Mouse (Mus musculus) limb, embryonic 10.5 days (tissue): ENCODE measurements around the gene Ucn3. TPM values are rescaled to one million over a fixed set of nuclear protein-coding genes. Genes with fewer than 3 reads are reported as not detected.

ENCODE experiments used
- DNase-seq: peaks from one replicate; pipeline ENCODE4 v3.0.0-alpha.2; 2017; ENCODE audit warnings: low spot score
- H3K27ac ChIP-seq: fragments of 300-500 bp; sonication (generic); 2 replicates; pipeline ENCODE4 v1.5.1; 2016; ENCODE audit warnings: mild to moderate bottlenecking
- H3K27me3 ChIP-seq: fragments of 300-500 bp; sonication (generic); 2 replicates; pipeline ENCODE4 v1.6.1; 2016; ENCODE audit warnings: low read depth, mild to moderate bottlenecking; ENCODE audit not compliant: poor library complexity, severe bottlenecking
- H3K36me3 ChIP-seq: fragments of 300-500 bp; sonication (generic); 2 replicates; pipeline ENCODE4 v1.6.1; 2016; ENCODE audit warnings: mild to moderate bottlenecking, moderate library complexity
- H3K4me1 ChIP-seq: fragments of 300-500 bp; sonication (generic); 2 replicates; pipeline ENCODE4 v1.6.1; 2016
- H3K4me3 ChIP-seq: fragments of 300-500 bp; sonication (generic); 2 replicates; pipeline ENCODE4 v1.5.1; 2016; ENCODE audit warnings: mild to moderate bottlenecking, moderate library complexity
- H3K9me3 ChIP-seq: fragments of 300-500 bp; sonication (generic); replicated peaks from 2 replicates; pipeline ENCODE4 v1.6.1; 2016; ENCODE audit warnings: mild to moderate bottlenecking
- whole genome bisulfite sequencing: fragments of 180-500 bp; shearing (Covaris S2); methylation state at CpG from one replicate; pipeline ENCODE4 v1.1.7; 2016; 5-methylcytosine and 5-hydroxymethylcytosine counted together
- polyA plus RNA-seq: library from polyadenylated mRNA; unstranded; fragments of >200 nt; fragmentation: Nextera tagmentation; extraction: Ambion mirVana; gene quantifications from 2 replicates; pipeline ENCODE4 v1.2.1, GENCODE M21; 2016

Ucn3 gene
- 0.09 TPM in 1 of 2 replicates, not detected in the other for polyA plus RNA-seq

DNA sequence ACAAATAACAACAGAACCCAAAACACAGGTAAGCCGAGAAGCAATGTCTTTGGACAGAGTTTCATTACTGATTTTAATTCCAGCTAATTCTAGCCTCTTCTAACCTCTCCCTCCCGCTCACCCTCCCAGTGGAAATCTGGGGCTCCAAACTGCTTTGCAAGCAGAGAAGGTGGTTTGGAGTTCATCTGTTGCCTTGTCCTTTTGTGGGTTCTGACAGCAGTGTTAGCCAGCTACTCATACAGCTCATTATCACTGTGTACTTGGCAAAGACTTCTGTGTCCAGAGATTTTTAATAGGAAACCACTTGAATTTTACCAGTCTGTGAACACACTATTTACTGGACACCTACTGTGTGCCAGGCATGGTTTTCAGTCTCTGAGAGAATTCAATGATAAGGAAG is at the start of gene Ucn3:
Ucn3 (minus strand) TSS at position 101 of the 400 bp plus-strand sequence.
- WGBS: 75% methylated on average over 2 of the region's 2 CpGs
- DNase-seq: no peak
- peaks cover 20% of the 10 kb centered on the region for H3K4me1 ChIP-seq
- H3K36me3 ChIP-seq: no peaks in the 10 kb centered on the region
- H3K27ac ChIP-seq: no peak within 1 kb of the TSS
- H3K9me3 ChIP-seq: no peaks in the 10 kb centered on the region
- H3K27me3 ChIP-seq: no peaks in the 10 kb centered on the region
- H3K4me3 ChIP-seq: no peak within 1 kb of the TSS

DNA sequence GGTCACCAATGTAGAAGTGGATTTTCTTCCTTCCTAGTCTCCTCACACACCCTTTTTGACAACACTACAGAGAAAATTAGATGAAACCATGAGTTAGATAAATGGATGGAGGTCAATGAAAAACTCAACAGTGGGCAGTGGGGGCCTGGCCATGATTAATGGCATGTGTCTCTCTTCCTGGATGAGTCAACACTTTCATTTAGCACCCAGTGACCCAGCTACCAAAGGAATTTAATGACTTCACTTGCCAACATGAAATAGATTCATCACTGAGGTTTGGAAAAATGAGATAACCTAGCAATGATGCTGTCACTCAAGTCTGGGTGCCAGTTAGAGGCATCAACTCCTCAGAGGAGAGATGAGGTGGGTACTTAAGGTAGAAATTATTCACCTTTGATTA is 46.9 kb upstream of the Ucn3 start:
- Histone ChIP-seq H3K4me3 (no peak overlapping the region), H3K27ac (no peak overlapping the region), H3K4me1 (no peaks in the 10 kb centered on the region), H3K9me3 (no peaks in the 10 kb centered on the region), H3K27me3 (no peaks in the 10 kb centered on the region), H3K36me3 (no peaks in the 10 kb centered on the region)
- no peak for DNase-seq

DNA sequence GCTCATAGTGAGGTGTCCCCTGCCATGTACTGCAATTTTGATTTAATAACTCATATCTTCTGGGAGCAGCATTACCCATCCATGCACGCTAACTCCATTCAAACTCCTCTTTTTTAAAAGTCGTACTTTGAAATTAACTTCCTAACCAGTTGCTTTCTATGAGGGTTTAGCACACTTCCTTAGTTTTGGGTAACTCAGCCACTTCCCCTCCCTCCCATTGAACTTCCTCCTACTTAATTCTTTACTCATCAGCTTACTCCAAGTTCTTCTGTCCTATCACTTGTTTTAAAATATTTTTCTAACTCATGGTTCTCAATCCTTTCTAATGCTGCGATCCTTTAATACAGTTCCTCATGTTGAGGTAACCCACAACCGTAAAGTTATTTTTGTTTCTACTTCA is 23.7 kb upstream of the Ucn3 start:
- no peak overlapping the region for H3K27ac ChIP-seq
- DNase-seq: no peak
- H3K36me3 ChIP-seq: no peaks in the 10 kb centered on the region
- no peaks in the 10 kb centered on the region for H3K4me1 ChIP-seq
- 92% methylated on average over 4 of the region's 4 CpGs for WGBS
- H3K27me3 ChIP-seq: no peaks in the 10 kb centered on the region
- no peak overlapping the region for H3K4me3 ChIP-seq
- no peaks in the 10 kb centered on the region for H3K9me3 ChIP-seq

- 82% methylated on average over 6 of the region's 6 CpGs for WGBS
- Histone ChIP-seq H3K9me3 (no peaks in the 10 kb centered on the region), H3K4me1 (0 out of 2 replicates have a peak, but pooled peaks cover 3% of the 10 kb centered on the region), H3K4me3 (no peak overlapping the region), H3K27ac (no peak overlapping the region), H3K27me3 (no peaks in the 10 kb centered on the region), H3K36me3 (no peaks in the 10 kb centered on the region)
- DNase-seq: no peak
Measured at GRCm38 (mm10) chr13:3951198-3951914, 6.2 kb upstream of the Ucn3 start.

DNA sequence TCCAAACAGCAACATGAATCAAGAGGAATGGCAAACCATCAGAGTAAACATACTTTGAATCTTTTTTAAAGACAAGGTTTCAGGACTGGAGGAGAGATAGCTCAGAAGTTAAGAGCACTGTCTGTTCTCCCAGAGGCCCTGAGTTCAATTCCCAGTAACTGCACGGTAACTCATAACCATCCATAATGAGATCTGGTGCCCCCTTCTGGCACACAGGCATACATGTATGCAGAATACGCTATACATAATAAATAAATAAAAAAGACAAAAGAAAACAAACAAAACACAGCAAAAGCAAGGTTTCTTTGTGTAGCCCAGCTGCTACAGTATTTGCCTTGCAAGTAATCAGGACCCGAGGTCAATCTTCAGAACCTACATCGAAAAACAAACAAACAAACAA is 4.3 kb upstream of the Ucn3 start:
- 89% methylated on average over 4 of the region's 4 CpGs for WGBS
- Histone ChIP-seq H3K27ac (no peak overlapping the region), H3K4me3 (no peak overlapping the region), H3K4me1 (peaks cover 10% of the 10 kb centered on the region), H3K27me3 (no peaks in the 10 kb centered on the region), H3K9me3 (no peaks in the 10 kb centered on the region), H3K36me3 (no peaks in the 10 kb centered on the region)
- DNase-seq: no peak

DNA sequence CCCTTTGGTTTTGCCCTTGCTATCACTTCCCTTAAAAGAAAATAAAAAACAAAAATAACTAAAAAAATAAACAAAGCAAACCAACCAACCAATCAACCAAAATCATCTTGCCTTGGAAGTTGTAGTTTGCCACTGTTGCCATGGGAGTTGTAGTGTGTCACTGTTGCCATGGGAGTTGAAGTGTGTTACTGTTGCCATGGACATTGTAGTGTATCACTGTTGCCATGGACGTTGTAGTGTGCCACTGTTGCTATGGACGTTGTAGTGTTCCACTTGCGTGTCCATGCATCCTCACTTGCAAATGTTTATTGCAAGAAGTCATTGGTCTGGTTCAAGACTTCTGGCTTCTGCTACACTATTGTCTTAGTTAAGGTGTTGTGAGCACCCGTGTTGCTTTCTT is 2.1 kb upstream of the Ucn3 start:
- H3K9me3 ChIP-seq: no peaks in the 10 kb centered on the region
- DNase-seq: no peak
- no peak overlapping the region for H3K4me3 ChIP-seq
- no peak overlapping the region for H3K27ac ChIP-seq
- 93% methylated on average over 4 of the region's 4 CpGs for WGBS
- H3K27me3 ChIP-seq: no peaks in the 10 kb centered on the region
- peaks cover 20% of the 10 kb centered on the region for H3K4me1 ChIP-seq
- no peaks in the 10 kb centered on the region for H3K36me3 ChIP-seq

- no peaks in the 10 kb centered on the region for H3K36me3 ChIP-seq
- no peak overlapping the region for H3K4me3 ChIP-seq
- H3K4me1 ChIP-seq: peaks cover 20% of the 10 kb centered on the region
- H3K27ac ChIP-seq: no peak overlapping the region
- no peak for DNase-seq
- WGBS: 66% methylated on average over 7 of the region's 7 CpGs
- no peaks in the 10 kb centered on the region for H3K9me3 ChIP-seq
- no peaks in the 10 kb centered on the region for H3K27me3 ChIP-seq
Measured at GRCm38 (mm10) chr13:3944699-3945098, 450 bp downstream of the Ucn3 start.

DNA sequence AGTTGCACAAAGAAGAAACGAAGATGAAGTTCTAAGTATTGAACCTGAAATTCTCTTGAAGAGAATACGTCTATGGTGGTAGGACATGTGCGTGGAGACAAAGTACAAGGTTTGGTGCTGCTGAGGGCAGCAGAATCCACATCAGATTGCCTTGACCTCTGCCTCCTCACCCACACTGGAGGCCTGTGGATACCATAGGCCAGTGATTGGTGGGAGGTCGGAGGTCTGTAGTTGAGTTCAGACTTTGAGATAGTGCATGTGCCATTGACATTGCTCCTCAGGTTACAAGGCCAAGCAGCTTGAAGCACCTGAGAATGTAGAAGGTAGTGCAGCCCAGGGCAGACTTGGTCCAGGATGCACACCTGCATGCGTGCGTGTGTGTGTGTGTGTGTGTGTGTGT is 19.1 kb downstream of the Ucn3 start:
- Histone ChIP-seq H3K27me3 (no peaks in the 10 kb centered on the region), H3K4me3 (no peak overlapping the region), H3K9me3 (no peaks in the 10 kb centered on the region), H3K4me1 (no peaks in the 10 kb centered on the region), H3K27ac (no peak overlapping the region), H3K36me3 (no peaks in the 10 kb centered on the region)
- no peak for DNase-seq
- 94% methylated on average over 6 of the region's 6 CpGs for WGBS

DNA sequence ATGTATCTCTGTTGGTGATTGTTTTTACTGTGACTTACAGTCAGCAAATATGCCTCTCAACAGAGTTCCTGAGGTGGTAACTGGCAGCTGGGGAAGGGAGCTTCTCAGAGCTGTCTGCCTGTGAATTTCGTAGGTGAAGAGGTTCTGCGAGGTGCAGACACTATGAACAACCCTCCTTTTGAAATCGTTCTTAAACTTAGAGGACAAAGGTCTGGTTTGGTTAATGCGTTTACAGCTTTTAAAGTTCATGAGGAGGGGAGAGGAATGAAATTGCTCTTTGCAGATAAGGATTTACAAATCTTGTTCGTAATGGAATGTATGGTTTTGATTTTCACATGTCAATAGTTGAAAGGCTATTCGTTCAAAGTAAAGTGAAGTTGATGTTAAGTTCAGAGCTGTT is 19.5 kb downstream of the Ucn3 start:
- H3K27ac ChIP-seq: no peak overlapping the region
- no peaks in the 10 kb centered on the region for H3K9me3 ChIP-seq
- no peak for DNase-seq
- WGBS: 73% methylated on average over 6 of the region's 6 CpGs
- H3K27me3 ChIP-seq: no peaks in the 10 kb centered on the region
- no peak overlapping the region for H3K4me3 ChIP-seq
- H3K36me3 ChIP-seq: no peaks in the 10 kb centered on the region
- H3K4me1 ChIP-seq: no peaks in the 10 kb centered on the region

DNA sequence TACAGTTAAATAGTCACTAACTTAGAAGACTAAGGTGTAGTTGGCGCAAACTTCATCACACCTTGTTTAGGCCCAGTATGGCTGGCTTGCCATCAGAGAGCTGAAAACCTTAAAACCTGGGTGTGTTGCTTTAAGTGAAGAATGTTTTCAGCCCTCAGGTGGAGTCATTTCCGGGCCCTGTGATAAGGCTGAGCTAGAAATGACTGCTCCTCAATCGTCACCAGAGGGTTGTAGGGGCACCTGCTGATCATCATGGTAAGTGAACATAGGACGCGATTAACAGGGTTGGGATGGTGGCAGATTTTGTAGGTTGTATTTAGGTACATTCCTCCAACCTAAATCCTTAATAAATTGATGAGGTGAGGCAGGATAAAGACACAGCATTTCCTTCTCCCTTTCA is 20.7 kb downstream of the Ucn3 start:
- no peak overlapping the region for H3K4me3 ChIP-seq
- 83% methylated on average over 5 of the region's 5 CpGs for WGBS
- H3K9me3 ChIP-seq: no peaks in the 10 kb centered on the region
- H3K27ac ChIP-seq: no peak overlapping the region
- H3K36me3 ChIP-seq: no peaks in the 10 kb centered on the region
- no peak for DNase-seq
- H3K4me1 ChIP-seq: no peaks in the 10 kb centered on the region
- no peaks in the 10 kb centered on the region for H3K27me3 ChIP-seq

GRCm38 (mm10) chr13:3917571-3918311 is 27.4 kb downstream of the Ucn3 start, which contains the start of the genes Net1 and Tubal3:
Gene Net1, minus strand, starts transcription at chr13:3918220.
Gene Tubal3, plus strand, starts transcription at chr13:3918274.
- peak within 1 kb of the TSS; percentile 92 for H3K4me3 ChIP-seq
- no peaks in the 10 kb centered on the region for H3K27me3 ChIP-seq
- peak within 1 kb of the TSS; percentile 98 for H3K27ac ChIP-seq
- WGBS: under 1% methylated on average over 52 of the region's 52 CpGs
- peaks cover 24% of the 10 kb centered on the region for H3K36me3 ChIP-seq
- DNase-seq: peak; percentile 97
- peaks cover 9% of the 10 kb centered on the region for H3K4me1 ChIP-seq
- H3K9me3 ChIP-seq: peaks cover 4% of the 10 kb centered on the region; the same call in 1 of the 2 replicates

DNA sequence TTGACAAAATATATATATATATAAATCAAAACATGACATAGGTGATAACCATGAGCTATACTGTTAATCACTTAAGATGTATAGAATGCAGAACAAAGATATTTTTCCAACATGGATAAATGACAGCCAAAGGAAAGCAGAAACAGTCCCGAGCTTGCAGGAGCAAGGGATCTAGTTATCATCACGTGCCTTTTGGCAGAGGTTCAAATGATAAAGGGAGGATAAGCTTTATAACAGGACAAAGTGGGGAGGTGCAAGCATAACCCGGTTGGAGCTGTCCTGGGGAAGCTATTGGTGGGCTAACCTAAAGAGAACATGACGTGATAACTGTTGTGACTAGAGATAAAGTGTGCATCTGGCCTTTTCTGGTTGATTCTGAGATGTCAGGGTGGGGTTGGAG is 31.6 kb downstream of the Ucn3 start:
- no peak for DNase-seq
- H3K36me3 ChIP-seq: peaks cover 59% of the 10 kb centered on the region
- no peak overlapping the region for H3K27ac ChIP-seq
- WGBS: 95% methylated on average over 4 of the region's 4 CpGs
- peaks cover 9% of the 10 kb centered on the region for H3K4me1 ChIP-seq
- no peak overlapping the region for H3K4me3 ChIP-seq
- no peaks in the 10 kb centered on the region for H3K27me3 ChIP-seq
- peaks cover 4% of the 10 kb centered on the region; the same call in 1 of the 2 replicates for H3K9me3 ChIP-seq

DNA sequence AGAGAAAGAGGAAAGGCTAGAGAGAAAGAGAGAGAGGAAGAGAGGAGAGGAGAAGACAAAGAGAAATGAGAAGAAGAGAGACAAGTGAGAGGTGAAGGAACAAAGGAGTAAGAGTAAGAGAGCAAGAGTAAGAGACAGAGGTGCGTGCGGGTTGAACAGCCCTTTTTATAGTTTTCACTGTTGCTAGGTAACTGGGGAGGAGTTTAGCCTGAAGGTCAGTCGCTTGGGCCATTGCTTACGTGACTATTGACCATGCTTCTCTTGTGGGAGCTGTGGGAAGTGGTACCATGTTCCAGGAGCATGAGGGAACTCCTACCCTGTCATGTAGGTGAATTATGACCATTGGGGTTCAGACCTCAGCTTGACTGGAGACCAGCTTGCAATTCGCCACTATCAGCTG is 34.8 kb downstream of the Ucn3 start:
- peaks cover 77% of the 10 kb centered on the region for H3K36me3 ChIP-seq
- no peak overlapping the region for H3K4me3 ChIP-seq
- no peak for DNase-seq
- 89% methylated on average over 5 of the region's 5 CpGs for WGBS
- H3K9me3 ChIP-seq: no peaks in the 10 kb centered on the region; the same call in 1 of the 2 replicates
- no peaks in the 10 kb centered on the region for H3K27me3 ChIP-seq
- no peak overlapping the region for H3K27ac ChIP-seq
- no peaks in the 10 kb centered on the region for H3K4me1 ChIP-seq
